Mouse (Mus musculus): ENCODE measurements around the gene Cyp2a12. TPM values are rescaled to one million over a fixed set of nuclear protein-coding genes. Genes with fewer than 3 reads are reported as not detected.

Gene Cyp2a12
- polyA plus RNA-seq, 1 experiment from 2014 or later: not detected

Other genes with a start within 250 kb of the Cyp2a12 start
- gene Cyp2g1, start 220.2 kb upstream of the Cyp2a12 start, polyA plus RNA-seq (2016; fragmentation: Nextera tagmentation; extraction: Ambion mirVana): not detected in 2 replicates
- gene Cyp2a5, start 193.8 kb upstream of the Cyp2a12 start, polyA plus RNA-seq (2016; fragmentation: Nextera tagmentation; extraction: Ambion mirVana): not detected in 2 replicates
- not detected in 2 replicates for gene Cyp2a22, start 89.7 kb upstream of the Cyp2a12 start, polyA plus RNA-seq (2016; fragmentation: Nextera tagmentation; extraction: Ambion mirVana)
- gene Cyp2f2, start 90.8 kb downstream of the Cyp2a12 start, polyA plus RNA-seq (2016; fragmentation: Nextera tagmentation; extraction: Ambion mirVana): 0.63 TPM in 1 of 2 replicates, not detected in the other
- 0.14 and 0.19 TPM in 2 replicates for gene Cyp2t4, start 124.6 kb downstream of the Cyp2a12 start, polyA plus RNA-seq (2016; fragmentation: Nextera tagmentation; extraction: Ambion mirVana)
- 95.8 and 99.8 TPM in 2 replicates for gene Egln2, start 137.7 kb downstream of the Cyp2a12 start, polyA plus RNA-seq (2016; fragmentation: Nextera tagmentation; extraction: Ambion mirVana)
- 63.9 and 71.4 TPM in 2 replicates for gene Rab4b, start 149.8 kb downstream of the Cyp2a12 start, polyA plus RNA-seq (2016; fragmentation: Nextera tagmentation; extraction: Ambion mirVana)
- gene Gm21983, start 152.0 kb downstream of the Cyp2a12 start, polyA plus RNA-seq (2016; fragmentation: Nextera tagmentation; extraction: Ambion mirVana): 0.49 and 0.67 TPM in 2 replicates
- gene Mia, start 152.1 kb downstream of the Cyp2a12 start, polyA plus RNA-seq (2016; fragmentation: Nextera tagmentation; extraction: Ambion mirVana): 38.8 and 50.4 TPM in 2 replicates
- 3.7 and 4.7 TPM in 2 replicates for gene BC024978, start 166.7 kb downstream of the Cyp2a12 start, polyA plus RNA-seq (2016; fragmentation: Nextera tagmentation; extraction: Ambion mirVana)
- 293 and 312 TPM in 2 replicates for gene Snrpa, start 167.2 kb downstream of the Cyp2a12 start, polyA plus RNA-seq (2016; fragmentation: Nextera tagmentation; extraction: Ambion mirVana)
- 9.2 and 11.0 TPM in 2 replicates for gene Itpkc, start 199.6 kb downstream of the Cyp2a12 start, polyA plus RNA-seq (2016; fragmentation: Nextera tagmentation; extraction: Ambion mirVana)
- 16.1 and 19.6 TPM in 2 replicates for gene Coq8b, start 203.9 kb downstream of the Cyp2a12 start, polyA plus RNA-seq (2016; fragmentation: Nextera tagmentation; extraction: Ambion mirVana)
- gene Numbl, start 229.4 kb downstream of the Cyp2a12 start, polyA plus RNA-seq (2016; fragmentation: Nextera tagmentation; extraction: Ambion mirVana): 36.5 and 39.7 TPM in 2 replicates

Data from embryonic facial prominence, embryonic 12.5 days (tissue).